Mouse (Mus musculus): Measurements from ENCODE around the gene Nppa. TPM values are rescaled to one million over a fixed set of nuclear protein-coding genes. Genes with fewer than 3 reads are reported as not detected.
A peak's percentile ranks its signal among the peaks of the same experiment; 100 is the strongest.
"Not testable (repeated sequence)": the region's sequence is repeated elsewhere in the genome, so short reads cannot be mapped to it uniquely, and the experiment has no call there.

Nppa gene
- polyA plus RNA-seq, 1 experiment from 2014 or later: not detected

DNA sequence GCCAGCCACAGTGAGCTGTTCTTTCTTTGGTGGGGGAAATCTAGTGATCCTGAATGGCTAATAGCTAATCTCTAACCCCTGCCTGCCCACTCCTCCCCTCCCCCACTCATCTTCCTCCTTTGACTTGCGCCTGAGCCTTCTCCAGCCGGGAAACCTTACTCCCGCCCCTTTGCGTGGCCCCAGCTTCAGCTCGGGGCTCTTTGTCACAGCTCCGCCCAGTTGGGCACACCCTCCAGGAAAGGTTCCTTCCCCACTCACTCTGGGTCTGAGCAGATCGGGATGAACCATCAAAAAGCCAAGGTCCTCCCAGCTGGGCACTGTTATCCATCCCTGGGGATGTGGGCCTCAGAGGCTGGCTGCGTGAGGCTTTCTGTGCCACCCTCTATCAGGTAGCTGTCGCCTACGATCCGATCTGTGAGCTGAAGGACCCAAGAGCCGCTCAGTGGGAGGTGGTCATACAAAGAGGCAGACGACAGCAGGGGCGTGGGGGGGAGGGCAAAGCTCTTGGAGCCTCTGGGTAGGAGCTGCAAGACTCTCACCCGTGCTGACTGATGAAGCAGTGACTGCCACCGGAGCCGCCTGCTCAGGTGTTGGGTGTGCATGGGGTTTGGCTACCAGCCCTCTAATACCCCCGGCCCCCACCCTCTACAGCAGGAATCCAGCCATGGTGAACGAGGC, 40.5 kb downstream of the Nppa start:
- Histone ChIP-seq H3K4me1 (peaks cover 44% of the 10 kb centered on the region), H3K9ac (peak overlapping the region; percentile 72), H3K27ac (peak overlapping the region; percentile 85), H3K4me3 (peak overlapping the region; percentile 81), H3K9me3 (no peaks in the 10 kb centered on the region), H3K27me3 (no peaks in the 10 kb centered on the region), H3K36me3 (peaks cover 35% of the 10 kb centered on the region), H3K4me2 (replicated peaks) (peak overlapping the region; percentile 94)
- WGBS: under 1% methylated on average over 19 of the region's 19 CpGs
- ATAC-seq (ENCODE audit: low FRiP score, low read depth): peak; percentile 57

DNA sequence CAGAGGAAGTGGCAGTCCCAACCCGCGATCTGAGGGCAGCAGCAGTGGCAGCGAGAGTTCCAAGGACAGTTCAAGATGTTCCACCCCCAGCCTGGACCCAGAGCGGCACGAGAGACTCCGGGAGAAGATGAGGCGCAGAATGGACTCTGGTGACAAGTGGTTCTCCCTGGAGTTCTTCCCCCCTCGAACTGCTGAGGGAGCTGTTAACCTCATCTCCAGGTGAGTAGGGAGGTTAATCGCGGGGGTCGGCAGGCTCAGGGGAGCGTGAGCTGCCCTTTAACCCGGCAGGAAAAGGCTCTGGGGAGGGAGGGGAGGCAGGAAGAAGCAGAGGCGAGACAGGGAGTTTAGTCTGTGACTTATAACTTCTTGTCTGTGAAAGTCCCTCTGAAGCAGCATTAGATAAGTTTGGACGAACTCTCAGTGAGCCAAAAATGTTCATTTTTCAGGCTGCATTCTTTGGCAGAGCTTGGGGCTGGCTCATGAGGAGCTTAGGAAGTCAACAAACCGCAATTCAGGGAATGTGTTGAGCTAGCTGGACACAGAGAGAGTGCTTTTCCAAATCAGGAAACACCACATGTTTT, 41.2 kb downstream of the Nppa start:
- Histone ChIP-seq H3K36me3 (peaks cover 34% of the 10 kb centered on the region), H3K4me1 (peaks cover 44% of the 10 kb centered on the region), H3K4me3 (peak overlapping the region; percentile 81), H3K9ac (peak overlapping the region; percentile 72), H3K27ac (peak overlapping the region; percentile 85), H3K9me3 (no peaks in the 10 kb centered on the region), H3K4me2 (replicated peaks) (peak overlapping the region; percentile 94), H3K27me3 (no peaks in the 10 kb centered on the region)
- ATAC-seq (ENCODE audit: low FRiP score, low read depth): no peak
- 3% methylated on average over 16 of the region's 16 CpGs for WGBS

DNA sequence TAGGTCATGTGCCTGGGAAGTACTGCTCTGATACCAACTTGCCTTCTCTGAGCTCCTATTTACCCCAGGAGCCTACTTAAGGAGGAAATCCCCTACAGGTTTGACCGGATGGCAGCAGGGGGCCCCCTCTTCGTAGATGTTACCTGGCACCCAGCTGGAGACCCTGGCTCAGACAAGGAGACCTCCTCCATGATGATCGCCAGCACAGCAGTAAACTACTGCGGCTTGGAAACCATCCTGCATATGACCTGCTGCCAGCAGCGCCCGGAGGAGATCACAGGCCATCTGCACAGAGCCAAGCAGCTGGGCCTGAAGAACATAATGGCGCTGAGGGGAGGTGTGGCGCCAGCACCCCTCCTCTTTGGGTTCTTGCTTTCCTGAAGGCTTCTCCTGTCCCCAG, 42.8 kb downstream of the Nppa start:
- not testable (repeated sequence) for ATAC-seq (ENCODE audit: low FRiP score, low read depth)

DNA sequence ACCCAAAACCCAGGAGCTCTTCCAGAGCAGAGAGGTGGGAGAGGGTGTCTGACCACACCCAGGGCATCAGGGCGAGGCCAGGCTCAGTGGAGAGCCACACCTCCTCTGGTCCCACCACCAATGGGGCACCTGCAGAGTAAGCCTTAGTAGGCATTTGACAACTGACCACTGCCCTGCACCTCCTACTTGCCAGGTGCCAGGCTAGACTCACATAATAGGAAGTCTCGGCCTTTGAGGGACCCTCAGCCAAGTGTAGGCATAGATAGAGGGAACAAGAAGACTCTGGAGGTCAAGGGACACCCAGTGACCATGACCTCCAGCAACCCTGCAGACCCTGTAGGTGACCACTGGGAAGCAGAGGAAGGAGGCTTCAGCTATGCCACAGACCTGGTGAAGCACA, 43.6 kb downstream of the Nppa start:
- ATAC-seq (ENCODE audit: low FRiP score, low read depth): no peak
- H3K4me1 ChIP-seq: peaks cover 38% of the 10 kb centered on the region
- no peak overlapping the region for H3K27ac ChIP-seq
- H3K27me3 ChIP-seq: no peaks in the 10 kb centered on the region
- peaks cover 55% of the 10 kb centered on the region for H3K36me3 ChIP-seq
- no peak overlapping the region for H3K9ac ChIP-seq
- H3K9me3 ChIP-seq: no peaks in the 10 kb centered on the region
- H3K4me3 ChIP-seq: no peak overlapping the region
- 91% methylated on average over 2 of the region's 2 CpGs for WGBS
- no peak overlapping the region for H3K4me2 ChIP-seq (replicated peaks)

More for the DNA sequence above, 42.8 kb downstream of the Nppa start:
- not testable (repeated sequence) for H3K27me3 ChIP-seq, H3K27ac ChIP-seq, H3K9ac ChIP-seq, H3K4me3 ChIP-seq, H3K9me3 ChIP-seq
- Histone ChIP-seq H3K4me2 (replicated peaks) (peak overlapping the region; percentile 94; the same call in 1 of the 2 replicates), H3K36me3 (peaks cover 47% of the 10 kb centered on the region), H3K4me1 (peaks cover 38% of the 10 kb centered on the region)
- WGBS: 80% methylated on average over 7 of the region's 8 CpGs

DNA sequence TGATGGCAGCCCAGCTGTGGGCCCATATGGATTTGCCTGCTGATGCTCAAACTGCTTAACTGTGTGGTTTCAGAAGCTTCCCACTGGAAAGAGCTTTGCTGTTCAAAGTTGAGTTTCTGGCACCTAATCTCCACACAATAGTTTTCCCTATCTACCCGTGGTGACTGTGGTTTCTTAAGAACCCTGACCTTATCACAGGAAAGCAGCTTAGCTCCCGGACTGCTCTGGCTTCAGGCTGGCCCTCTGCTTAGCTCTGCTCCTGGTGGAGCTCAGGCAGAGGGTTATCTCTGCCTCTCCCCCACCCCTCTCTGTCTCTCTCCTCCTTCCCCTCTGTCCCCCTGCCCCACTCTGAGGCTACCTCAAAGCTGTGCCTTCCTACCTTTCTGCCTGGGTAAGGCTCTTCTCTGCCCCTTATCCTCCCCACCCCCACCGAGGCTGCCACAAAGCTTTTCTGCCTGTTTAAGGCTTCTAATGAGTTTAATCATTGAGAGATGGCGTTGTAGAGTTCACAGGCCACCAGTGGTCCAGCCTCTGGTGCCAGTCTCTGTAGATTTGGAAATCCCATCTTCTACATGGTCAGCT, 46.0 kb downstream of the Nppa start:
- Histone ChIP-seq H3K4me1 (peaks cover 14% of the 10 kb centered on the region), H3K27me3 (no peaks in the 10 kb centered on the region), H3K4me3 (no peak overlapping the region), H3K9me3 (no peaks in the 10 kb centered on the region), H3K36me3 (peaks cover 79% of the 10 kb centered on the region), H3K4me2 (replicated peaks) (no peak overlapping the region), H3K9ac (no peak overlapping the region), H3K27ac (no peak overlapping the region)
- ATAC-seq (ENCODE audit: low FRiP score, low read depth): no peak
- WGBS: 74% methylated on average over 4 of the region's 4 CpGs

DNA sequence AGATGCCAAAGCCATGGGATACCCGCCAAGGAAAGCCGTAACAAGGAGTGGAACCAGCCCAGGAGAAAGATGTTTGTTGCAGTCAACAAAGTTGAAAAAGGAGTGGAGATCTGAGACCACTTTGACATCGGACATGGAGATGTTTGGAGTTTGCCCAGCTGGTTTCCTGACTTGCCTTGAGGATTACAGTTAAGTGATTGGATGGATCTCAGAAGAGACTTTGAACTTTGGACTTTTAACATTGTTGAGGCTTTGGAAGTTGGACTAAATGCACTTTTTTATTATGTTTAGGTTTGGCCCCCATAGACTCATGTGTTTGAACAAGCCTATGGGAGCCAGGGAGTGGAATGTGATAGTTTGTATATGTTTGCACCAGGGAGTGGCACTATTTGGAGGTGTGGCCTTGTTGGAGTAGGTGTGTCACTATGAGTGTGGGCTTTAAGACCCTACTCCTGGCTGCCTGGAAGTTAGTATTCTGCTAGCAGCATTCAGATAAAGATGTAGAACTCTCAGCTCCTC, 49.9 kb downstream of the Nppa start:
- not testable (repeated sequence) for H3K4me1 ChIP-seq; H3K27me3 ChIP-seq; H3K27ac ChIP-seq; H3K4me2 ChIP-seq (replicated peaks); H3K4me3 ChIP-seq; ATAC-seq (ENCODE audit: low FRiP score, low read depth); H3K9me3 ChIP-seq; H3K9ac ChIP-seq
- H3K36me3 ChIP-seq: peaks cover 95% of the 10 kb centered on the region
- WGBS: 91% methylated on average over 3 of the region's 3 CpGs

DNA sequence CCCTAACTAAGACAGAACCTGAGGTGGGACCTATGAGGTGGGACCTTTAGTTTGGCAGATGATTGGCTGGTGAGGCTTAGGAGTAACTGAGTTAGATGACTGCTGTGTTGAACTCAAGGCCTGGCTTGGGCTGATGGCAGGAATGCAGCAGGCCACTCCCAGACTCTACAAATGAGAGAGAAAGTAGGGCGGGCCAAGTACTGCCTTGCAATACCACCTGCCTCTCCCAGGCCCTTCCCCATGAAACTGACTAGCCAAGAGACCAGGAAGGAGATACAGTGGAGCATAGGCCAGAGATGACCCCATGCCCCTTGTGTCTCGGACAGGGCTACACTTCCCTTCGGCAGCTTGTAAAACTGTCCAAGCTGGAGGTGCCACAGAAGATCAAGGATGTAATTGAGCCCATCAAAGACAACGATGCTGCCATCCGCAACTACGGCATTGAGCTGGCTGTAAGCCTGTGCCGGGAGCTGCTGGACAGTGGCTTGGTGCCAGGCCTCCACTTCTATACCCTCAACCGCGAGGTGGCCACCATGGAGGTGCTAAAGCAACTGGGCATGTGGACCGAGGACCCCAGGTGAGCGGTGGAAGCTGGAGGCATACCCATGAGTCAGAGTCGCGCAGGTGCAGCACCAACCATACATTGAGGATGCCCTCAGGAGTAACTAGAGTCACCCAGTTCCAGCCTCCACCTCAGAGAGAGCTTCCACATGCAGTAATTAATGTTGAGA, 50.7 kb downstream of the Nppa start:
- 70% methylated on average over 13 of the region's 13 CpGs for WGBS
- no peaks in the 10 kb centered on the region for H3K4me1 ChIP-seq

More for the DNA sequence above, 50.7 kb downstream of the Nppa start:
- Histone ChIP-seq H3K27ac (no peak overlapping the region), H3K4me3 (no peak overlapping the region), H3K9ac (no peak overlapping the region), H3K27me3 (no peaks in the 10 kb centered on the region), H3K9me3 (no peaks in the 10 kb centered on the region), H3K36me3 (peaks cover 96% of the 10 kb centered on the region), H3K4me2 (replicated peaks) (no peak overlapping the region)
- ATAC-seq (ENCODE audit: low FRiP score, low read depth): no peak

Other genes with a start within 250 kb of the Nppa start
- 6.1 and 7.1 TPM in 2 replicates for gene Zfp984, start 190.9 kb upstream of the Nppa start, polyA plus RNA-seq (2015; fragmentation: Nextera tagmentation; extraction: Ambion mirVana)
- 5.4 and 7.1 TPM in 2 replicates for gene Zfp933, start 152.4 kb upstream of the Nppa start, polyA plus RNA-seq (2015; fragmentation: Nextera tagmentation; extraction: Ambion mirVana)
- gene Miip, start 131.9 kb upstream of the Nppa start, polyA plus RNA-seq (2015; fragmentation: Nextera tagmentation; extraction: Ambion mirVana): 42.8 and 48.8 TPM in 2 replicates
- gene Fv1, start 131.7 kb upstream of the Nppa start, polyA plus RNA-seq (2015; fragmentation: Nextera tagmentation; extraction: Ambion mirVana): 11.3 and 13.0 TPM in 2 replicates
- gene Mfn2, start 96.0 kb upstream of the Nppa start, polyA plus RNA-seq (2015; fragmentation: Nextera tagmentation; extraction: Ambion mirVana): 33.7 and 37.8 TPM in 2 replicates
- gene Plod1, start 64.0 kb upstream of the Nppa start, polyA plus RNA-seq (2015; fragmentation: Nextera tagmentation; extraction: Ambion mirVana): 78.2 and 82.8 TPM in 2 replicates
- gene 2510039O18Rik, start 59.8 kb upstream of the Nppa start, polyA plus RNA-seq (2015; fragmentation: Nextera tagmentation; extraction: Ambion mirVana): 13.4 and 13.7 TPM in 2 replicates
- not detected in 2 replicates for gene Nppb, start 14.9 kb upstream of the Nppa start, polyA plus RNA-seq (2015; fragmentation: Nextera tagmentation; extraction: Ambion mirVana)
- gene Clcn6, start 38.1 kb downstream of the Nppa start, polyA plus RNA-seq (2015; fragmentation: Nextera tagmentation; extraction: Ambion mirVana): 7.5 and 8.2 TPM in 2 replicates
- 24.3 and 24.9 TPM in 2 replicates for gene Mthfr, start 38.4 kb downstream of the Nppa start, polyA plus RNA-seq (2015; fragmentation: Nextera tagmentation; extraction: Ambion mirVana)
- 13.2 and 14.1 TPM in 2 replicates for gene Agtrap, start 87.3 kb downstream of the Nppa start, polyA plus RNA-seq (2015; fragmentation: Nextera tagmentation; extraction: Ambion mirVana)
- gene Mad2l2, start 129.7 kb downstream of the Nppa start, polyA plus RNA-seq (2015; fragmentation: Nextera tagmentation; extraction: Ambion mirVana): 78.3 and 85.2 TPM in 2 replicates
- 0.76 and 0.80 TPM in 2 replicates for gene Draxin, start 130.0 kb downstream of the Nppa start, polyA plus RNA-seq (2015; fragmentation: Nextera tagmentation; extraction: Ambion mirVana)
- 11.9 and 13.0 TPM in 2 replicates for gene Fbxo6, start 151.4 kb downstream of the Nppa start, polyA plus RNA-seq (2015; fragmentation: Nextera tagmentation; extraction: Ambion mirVana)
- gene Fbxo44, start 159.8 kb downstream of the Nppa start, polyA plus RNA-seq (2015; fragmentation: Nextera tagmentation; extraction: Ambion mirVana): 14.6 and 16.6 TPM in 2 replicates
- gene Fbxo2, start 159.9 kb downstream of the Nppa start, polyA plus RNA-seq (2015; fragmentation: Nextera tagmentation; extraction: Ambion mirVana): 5.5 and 5.9 TPM in 2 replicates